ENCODE assay signal across 24 mouse cellular contexts in genomic region chr13:116968906-116969305, GRCm38 (mm10).
"Had no signal": no experiment of that assay in that cellular context is flagged by ENCODE, and none has a peak within 500 bp of the region (broad histone marks: within the 10 kb centered on the region; RNA-seq: fewer than 3 reads in every experiment).

No protein-coding gene starts in this region.

- H3K4me2 ChIP-seq: heart, embryonic 11.5 days; heart, embryonic 13.5 days; heart, embryonic 15.5 days; hindbrain, embryonic 12.5 days; hindbrain, embryonic 14.5 days; intestine, embryonic 15.5 days; limb, embryonic 12.5 days; liver, embryonic 11.5 days; liver, embryonic 13.5 days; liver, embryonic 15.5 days had no signal

- H3K9ac ChIP-seq: heart, embryonic 13.5 days; heart, embryonic 15.5 days; hindbrain, embryonic 12.5 days; hindbrain, embryonic 14.5 days; intestine, embryonic 15.5 days; limb, embryonic 12.5 days; liver, embryonic 13.5 days; liver, embryonic 15.5 days; liver, postnatal 0 days had no signal

- ATAC-seq: forebrain, embryonic 16.5 days; hindbrain, embryonic 16.5 days; inflammation-experienced regulatory T-cells, adult 6 months; intestine, embryonic 15.5 days; liver, postnatal 0 days had no signal

- H3K4me3 ChIP-seq: heart, adult 2 months; heart, embryonic 13.5 days; heart, embryonic 15.5 days; hindbrain, embryonic 10.5 days; hindbrain, embryonic 12.5 days; intestine, embryonic 15.5 days; layer of hippocampus, adult 2 months; left cerebral cortex, adult 2 months; limb, embryonic 10.5 days; limb, embryonic 12.5 days; liver, embryonic 13.5 days; liver, embryonic 15.5 days had no signal

- H3K27me3 ChIP-seq: heart, embryonic 13.5 days; heart, embryonic 15.5 days; hindbrain, embryonic 12.5 days; intestine, embryonic 15.5 days; limb, embryonic 12.5 days; liver, embryonic 13.5 days; liver, embryonic 15.5 days had no signal

- H3K4me1 ChIP-seq: hindbrain, embryonic 10.5 days; intestine, embryonic 15.5 days; liver, embryonic 13.5 days had no signal

- H3K36me3 ChIP-seq: heart, embryonic 13.5 days; heart, embryonic 15.5 days; hindbrain, embryonic 10.5 days; hindbrain, embryonic 12.5 days; intestine, embryonic 15.5 days; limb, embryonic 10.5 days; limb, embryonic 12.5 days; liver, embryonic 13.5 days; liver, embryonic 15.5 days had no signal

- DNase-seq: gastrocnemius, postnatal 25 days; heart, adult 2 months; heart, postnatal 14 days; heart, postnatal 4 days; liver; liver, embryonic 13.5 days; liver, postnatal 0 days had no signal

- H3K9me3 ChIP-seq: heart, embryonic 13.5 days; heart, embryonic 15.5 days; hindbrain, embryonic 10.5 days; hindbrain, embryonic 12.5 days; intestine, embryonic 15.5 days; limb, embryonic 10.5 days; limb, embryonic 12.5 days; liver, embryonic 13.5 days; liver, embryonic 15.5 days had no signal

- H3K27ac ChIP-seq: heart, adult 2 months; heart, embryonic 13.5 days; heart, embryonic 15.5 days; hindbrain, embryonic 10.5 days; hindbrain, embryonic 12.5 days; hindbrain, embryonic 14.5 days; intestine, embryonic 15.5 days; kidney, postnatal 0 days; layer of hippocampus, adult 2 months; left cerebral cortex, adult 2 months; limb, embryonic 10.5 days; limb, embryonic 12.5 days; liver, embryonic 13.5 days; liver, embryonic 15.5 days had no signal
